Mouse (Mus musculus) megakaryocyte, embryonic 14.5 days (primary cell): Measurements from ENCODE around the gene Ereg. TPM values are rescaled to one million over a fixed set of nuclear protein-coding genes. Genes with fewer than 3 reads are reported as not detected.

ENCODE experiments used
- H3K27me3 ChIP-seq: replicated peaks from 2 replicates; pipeline ENCODE3; 2012; ENCODE audit warnings: inconsistent platforms
- H3K36me3 ChIP-seq: replicated peaks from 2 replicates; pipeline ENCODE3; 2012; ENCODE audit warnings: low read length, inconsistent platforms, mixed read lengths
- H3K4me1 ChIP-seq: 2 replicates; pipeline ENCODE4 v1.6.1; 2012; ENCODE audit warnings: inconsistent platforms
- H3K4me3 ChIP-seq: replicated peaks from 2 replicates; pipeline ENCODE3; 2012; ENCODE audit warnings: moderate library complexity, mild to moderate bottlenecking, inconsistent platforms
- H3K9me3 ChIP-seq: 2 replicates; pipeline ENCODE4 v1.6.1; 2012; ENCODE audit warnings: inconsistent platforms
- FLI1 ChIP-seq: IDR thresholded peaks from 2 replicates; pipeline ENCODE4 v1.6.1; 2012; ENCODE audit warnings: low read length, inconsistent platforms, mixed read lengths
- GATA1 ChIP-seq: IDR thresholded peaks from 3 replicates; pipeline ENCODE4 v1.6.1; 2012; ENCODE audit warnings: mixed read lengths, low read length, inconsistent platforms, borderline replicate concordance
- polyA plus RNA-seq: library from polyadenylated mRNA; stranded (reverse); fragments of >175 nt; gene quantifications from 2 replicates; pipeline ENCODE4 v1.2.3, GENCODE M21; 2012; ENCODE audit warnings: low replicate concordance; ENCODE audit not compliant: insufficient read depth

Gene Ereg
- not detected in 2 replicates for polyA plus RNA-seq

DNA sequence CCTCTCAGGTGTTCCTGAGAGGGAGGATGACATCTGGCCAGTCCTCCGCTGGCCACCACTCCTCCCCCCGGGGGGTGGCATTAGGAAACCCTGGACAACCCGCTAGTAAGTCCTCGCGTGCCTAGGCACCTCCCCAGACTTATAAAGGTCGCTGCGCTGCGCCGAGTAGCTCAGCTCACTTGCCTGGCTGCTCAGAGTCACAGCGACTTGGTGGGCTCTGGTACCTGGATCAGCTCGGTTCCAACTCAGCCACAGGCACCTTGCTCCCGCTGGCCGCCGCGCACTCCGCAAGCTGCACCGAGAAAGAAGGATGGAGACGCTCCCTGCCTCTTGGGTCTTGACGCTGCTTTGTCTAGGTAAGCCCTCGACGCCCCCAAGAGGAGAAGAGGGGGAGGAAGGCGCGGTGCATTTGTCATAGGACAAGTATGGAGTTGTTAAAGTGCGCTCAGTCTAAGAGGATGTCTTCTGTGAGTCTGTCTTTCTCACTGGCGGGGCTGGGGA lies at the start of gene Ereg:
TSS of gene Ereg (plus strand) at position 173 of the 501 bp plus-strand sequence.
- H3K27me3 ChIP-seq = peaks cover 30% of the 10 kb centered on the region
- TF ChIP-seq GATA1 = no peak
- TF ChIP-seq FLI1 = no peak
- H3K36me3 ChIP-seq = no peaks in the 10 kb centered on the region
- H3K9me3 ChIP-seq = 0 out of 2 replicates have a peak, but pooled peaks cover 6% of the 10 kb centered on the region
- peaks cover 4% of the 10 kb centered on the region; the same call in 1 of the 2 replicates for H3K4me1 ChIP-seq
- H3K4me3 ChIP-seq = peak within 1 kb of the TSS; percentile 38

DNA sequence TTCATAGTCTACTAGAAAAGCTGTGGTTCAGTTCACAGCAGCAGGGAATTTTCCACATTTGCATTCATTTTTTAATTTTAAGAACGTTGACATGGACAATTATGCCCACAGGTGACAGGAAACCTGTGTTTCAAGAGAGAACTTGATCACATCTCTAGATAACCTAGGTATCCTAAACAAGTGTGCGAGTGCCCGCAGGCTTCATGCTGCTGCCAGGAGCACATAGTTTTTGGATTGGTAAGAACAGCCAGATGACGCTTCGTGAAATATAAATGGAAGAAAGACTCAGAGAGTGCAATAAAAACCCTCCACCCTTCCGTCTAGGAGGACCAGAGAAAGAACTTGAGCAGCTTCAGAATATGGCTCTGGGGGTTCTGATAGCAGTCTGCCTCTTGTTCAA lies 47.3 kb upstream of the Ereg start, which contains the start of gene Epgn:
TSS of gene Epgn (plus strand) at position 301 of the 400 bp plus-strand sequence.
- Histone ChIP-seq H3K4me3 (no peak within 1 kb of the TSS), H3K4me1 (peaks cover 11% of the 10 kb centered on the region), H3K9me3 (no peaks in the 10 kb centered on the region), H3K36me3 (no peaks in the 10 kb centered on the region), H3K27me3 (no peaks in the 10 kb centered on the region)
- TF ChIP-seq GATA1 (no peak), FLI1 (no peak)

DNA sequence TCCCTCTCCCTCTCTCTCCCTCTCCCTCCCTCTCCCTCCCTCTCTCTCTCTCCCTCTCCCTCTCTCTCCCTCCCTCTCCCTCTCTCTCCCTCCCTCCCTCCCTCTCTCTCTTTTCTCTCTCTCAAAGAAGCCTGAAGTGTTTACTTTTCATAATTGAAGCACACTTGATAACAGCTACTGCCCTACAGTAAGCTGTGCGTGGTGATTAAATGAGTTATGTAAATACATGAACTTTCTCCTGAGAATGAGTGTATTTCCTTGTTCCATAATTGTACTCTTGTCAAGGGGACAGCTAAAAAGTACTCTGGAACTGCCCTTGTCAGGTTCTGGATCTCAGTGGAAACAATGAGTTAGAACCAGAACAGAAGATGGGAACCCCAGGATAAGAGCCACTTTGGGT lies 46.6 kb upstream of the Ereg start:
- H3K4me1 ChIP-seq = peaks cover 8% of the 10 kb centered on the region
- H3K9me3 ChIP-seq = no peaks in the 10 kb centered on the region
- no peak overlapping the region for H3K4me3 ChIP-seq
- H3K36me3 ChIP-seq = no peaks in the 10 kb centered on the region
- TF ChIP-seq FLI1 (no peak), GATA1 (no peak)
- H3K27me3 ChIP-seq = no peaks in the 10 kb centered on the region

DNA sequence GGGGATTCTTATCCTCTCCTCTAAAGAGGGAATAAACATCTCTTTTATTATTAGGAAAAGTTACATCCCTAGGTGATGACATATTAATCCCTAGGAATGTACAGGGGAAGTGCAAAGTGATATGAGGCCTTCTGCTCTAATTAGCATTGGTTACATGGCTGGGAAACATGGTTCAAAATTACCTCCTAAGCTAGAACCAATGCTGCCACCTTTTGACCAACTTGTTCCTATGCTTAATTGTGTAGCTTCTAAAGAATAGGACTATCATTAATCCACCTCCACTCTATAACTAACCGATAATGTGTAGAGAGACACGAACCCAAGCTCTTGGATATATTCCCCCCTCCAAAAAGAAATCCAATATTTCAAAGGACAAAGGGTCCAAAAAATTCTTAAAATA lies 43.8 kb upstream of the Ereg start:
- Histone ChIP-seq H3K36me3 (no peaks in the 10 kb centered on the region), H3K27me3 (no peaks in the 10 kb centered on the region), H3K4me3 (no peak overlapping the region), H3K9me3 (no peaks in the 10 kb centered on the region), H3K4me1 (peaks cover 6% of the 10 kb centered on the region; the same call in 1 of the 2 replicates)
- TF ChIP-seq GATA1 (no peak), FLI1 (no peak)

DNA sequence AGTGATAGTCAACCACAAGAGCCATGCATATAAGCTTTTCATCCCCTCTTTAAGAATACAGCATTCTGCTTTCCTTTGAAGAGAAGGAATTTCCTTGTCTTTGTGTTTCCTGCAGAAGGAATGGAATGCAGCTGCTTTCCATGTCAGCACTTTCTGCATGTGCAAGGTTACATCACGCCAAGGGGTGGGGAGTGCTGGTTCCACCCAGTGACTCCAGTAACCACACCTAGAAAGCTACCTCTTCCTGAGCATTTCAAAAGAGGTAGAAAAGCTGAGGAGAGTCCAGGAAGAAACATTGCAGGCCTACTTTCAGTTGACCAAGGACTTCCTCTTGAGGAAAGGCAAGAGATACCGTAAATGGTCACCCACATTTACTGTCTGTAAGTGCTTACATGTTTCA lies 39.1 kb upstream of the Ereg start:
- TF ChIP-seq GATA1 = no peak
- TF ChIP-seq FLI1 = no peak
- H3K4me1 ChIP-seq = peaks cover 8% of the 10 kb centered on the region; the same call in 1 of the 2 replicates
- H3K36me3 ChIP-seq = no peaks in the 10 kb centered on the region
- H3K4me3 ChIP-seq = no peak overlapping the region
- no peaks in the 10 kb centered on the region for H3K27me3 ChIP-seq
- no peaks in the 10 kb centered on the region for H3K9me3 ChIP-seq

DNA sequence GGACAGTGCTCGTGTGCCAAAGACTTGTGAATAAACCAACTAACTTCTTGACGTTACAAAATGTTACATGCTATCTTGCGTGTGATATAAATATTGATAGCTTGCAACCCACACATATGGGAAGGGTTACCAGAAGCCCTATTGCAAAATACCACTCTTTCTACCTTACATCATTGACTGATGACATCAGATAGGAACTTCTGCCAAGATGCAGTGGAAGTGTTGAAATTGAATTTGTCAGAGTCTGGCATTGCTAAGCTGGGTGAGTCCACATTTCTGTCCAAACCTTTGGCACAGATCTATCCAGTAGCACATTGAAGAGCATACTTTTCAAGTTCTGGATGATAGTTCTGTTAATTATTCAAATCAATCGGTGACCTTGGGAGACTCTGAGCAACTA lies 37.8 kb upstream of the Ereg start:
- Histone ChIP-seq H3K36me3 (no peaks in the 10 kb centered on the region), H3K9me3 (no peaks in the 10 kb centered on the region), H3K27me3 (no peaks in the 10 kb centered on the region), H3K4me3 (no peak overlapping the region), H3K4me1 (peaks cover 8% of the 10 kb centered on the region; the same call in 1 of the 2 replicates)
- no peak for TF ChIP-seq FLI1
- no peak for TF ChIP-seq GATA1

DNA sequence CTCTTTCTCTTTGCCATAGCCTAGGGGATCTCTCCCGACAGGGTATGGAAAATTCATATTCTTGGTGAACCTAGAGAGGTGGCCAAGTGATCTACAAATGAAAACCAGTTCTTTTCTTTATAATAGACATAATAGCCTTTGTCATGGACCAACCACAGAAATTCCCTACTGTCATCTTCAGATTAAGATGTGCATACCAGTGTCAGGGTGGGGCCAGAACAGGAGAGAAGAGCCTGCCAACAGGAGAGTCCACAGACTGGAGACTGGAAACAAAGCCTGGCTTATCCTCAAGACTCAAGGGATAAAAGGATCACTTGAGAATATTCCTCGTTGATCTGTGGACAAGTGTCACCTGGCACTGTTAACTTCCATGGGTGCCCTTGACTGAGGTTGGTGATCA lies 36.7 kb upstream of the Ereg start:
- Histone ChIP-seq H3K27me3 (no peaks in the 10 kb centered on the region), H3K4me3 (no peak overlapping the region), H3K9me3 (no peaks in the 10 kb centered on the region), H3K36me3 (no peaks in the 10 kb centered on the region), H3K4me1 (peaks cover 8% of the 10 kb centered on the region; the same call in 1 of the 2 replicates)
- TF ChIP-seq FLI1 (no peak), GATA1 (no peak)

DNA sequence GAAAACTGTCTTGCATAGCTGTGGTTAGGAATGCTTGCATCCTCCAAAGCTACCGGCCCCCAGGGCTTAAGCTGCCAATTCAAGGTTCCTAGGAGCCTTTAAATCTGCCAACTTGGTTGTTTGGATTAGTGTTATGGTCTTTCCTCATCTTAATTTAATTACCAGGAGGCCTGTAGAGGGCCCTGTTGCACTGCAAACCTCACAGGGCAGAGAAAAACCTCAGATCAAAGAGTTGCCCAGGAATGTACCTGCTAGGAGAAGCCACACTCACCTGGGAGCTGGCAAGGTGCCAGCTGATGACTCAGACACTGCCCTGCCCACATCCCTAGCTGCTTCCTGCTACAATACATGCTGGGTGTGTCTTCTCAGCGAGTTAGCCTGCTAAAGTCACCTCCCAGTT lies 35.9 kb upstream of the Ereg start:
- Histone ChIP-seq H3K4me1 (peaks cover 8% of the 10 kb centered on the region; the same call in 1 of the 2 replicates), H3K9me3 (no peaks in the 10 kb centered on the region), H3K27me3 (no peaks in the 10 kb centered on the region), H3K4me3 (no peak overlapping the region), H3K36me3 (no peaks in the 10 kb centered on the region)
- no peak for TF ChIP-seq FLI1
- no peak for TF ChIP-seq GATA1

DNA sequence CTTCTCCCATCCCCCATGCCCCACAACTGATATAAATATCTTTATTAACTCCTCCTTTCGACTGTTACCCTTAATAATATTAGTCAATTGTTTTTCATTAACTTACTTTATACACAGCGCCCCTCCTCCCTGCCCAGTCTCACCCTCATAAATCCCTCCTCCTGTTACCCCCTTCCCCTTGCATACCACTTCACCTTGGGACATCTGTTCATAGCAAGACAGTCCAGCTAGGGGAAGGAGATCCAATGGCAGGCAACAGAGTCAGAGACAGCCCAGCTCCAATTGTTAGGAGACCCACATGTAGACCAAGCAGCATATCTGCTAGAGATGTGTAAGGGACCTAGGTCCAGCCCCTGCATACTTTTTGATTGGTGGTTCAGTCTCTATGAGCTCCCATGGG lies 35.5 kb upstream of the Ereg start:
- Histone ChIP-seq H3K4me3 (no peak overlapping the region), H3K36me3 (no peaks in the 10 kb centered on the region), H3K4me1 (peaks cover 8% of the 10 kb centered on the region; the same call in 1 of the 2 replicates), H3K9me3 (no peaks in the 10 kb centered on the region), H3K27me3 (no peaks in the 10 kb centered on the region)
- TF ChIP-seq GATA1 = no peak

DNA sequence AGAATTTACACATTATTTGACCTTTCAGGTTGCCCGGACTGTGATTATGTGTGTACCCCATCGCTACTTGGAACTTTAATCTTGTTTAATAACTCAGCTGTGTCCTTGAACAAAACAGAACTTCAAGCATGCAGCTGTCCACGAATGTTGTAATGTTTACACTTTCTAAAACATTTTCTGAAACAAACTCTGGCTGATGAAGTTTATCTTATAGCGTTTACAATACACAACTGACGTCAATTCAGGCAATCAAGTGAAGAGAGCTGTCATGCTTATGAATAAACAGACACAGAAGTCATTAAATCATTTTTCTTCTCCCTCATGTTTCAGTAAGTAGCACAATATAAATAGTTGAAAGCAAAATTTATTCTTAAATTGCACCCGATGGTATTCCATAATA lies 26.4 kb upstream of the Ereg start:
- H3K4me1 ChIP-seq = no peaks in the 10 kb centered on the region
- H3K4me3 ChIP-seq = no peak overlapping the region
- H3K36me3 ChIP-seq = no peaks in the 10 kb centered on the region
- TF ChIP-seq GATA1 (no peak), FLI1 (no peak)
- no peaks in the 10 kb centered on the region for H3K27me3 ChIP-seq
- no peaks in the 10 kb centered on the region for H3K9me3 ChIP-seq

DNA sequence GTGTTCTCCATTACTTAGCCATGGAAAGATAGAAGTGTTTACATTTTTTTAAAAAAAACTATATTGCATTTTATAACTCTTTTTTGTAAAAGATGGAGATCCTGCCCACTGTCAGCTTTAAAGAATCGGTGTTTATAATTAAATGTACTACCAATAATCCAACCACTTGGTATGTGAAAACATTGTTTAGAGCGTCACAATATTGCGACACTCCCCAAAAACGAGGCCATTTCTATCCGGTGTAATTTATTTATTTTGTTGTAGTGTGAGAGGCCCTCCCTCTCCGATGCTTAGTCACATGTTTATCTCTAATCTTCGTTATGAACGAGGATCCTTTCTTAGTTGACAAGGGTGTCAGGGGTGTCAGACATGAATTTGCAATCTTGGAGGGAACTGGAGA lies 26.0 kb upstream of the Ereg start:
- no peaks in the 10 kb centered on the region for H3K9me3 ChIP-seq
- TF ChIP-seq GATA1 = no peak
- TF ChIP-seq FLI1 = no peak
- no peaks in the 10 kb centered on the region for H3K36me3 ChIP-seq

More for the DNA sequence above, 26.0 kb upstream of the Ereg start:
- H3K4me1 ChIP-seq = no peaks in the 10 kb centered on the region
- H3K27me3 ChIP-seq = no peaks in the 10 kb centered on the region
- H3K4me3 ChIP-seq = no peak overlapping the region
